Mouse (Mus musculus) heart, adult 18-20 months (tissue): Measurements from ENCODE around the gene Catsperd. TPM values are rescaled to one million over a fixed set of nuclear protein-coding genes. Genes with fewer than 3 reads are reported as not detected.
"Not testable (repeated sequence)": the region's sequence is repeated elsewhere in the genome, so short reads cannot be mapped to it uniquely, and the experiment has no call there.

ENCODE experiments used
- DNase-seq, 2 experiments: peaks; one replicate each; pipeline ENCODE4 v3.0.0; 2021 to 2022; ENCODE audit warnings: mixed read lengths in 1 of 2
- total RNA-seq, 2 experiments: library from RNA; stranded (reverse); gene quantifications; 2 replicates each; pipeline ENCODE4 v1.2.3; 2021

Catsperd gene
- total RNA-seq, 2 experiments from 2014 or later: 0.10 TPM; not detected in 1

DNA sequence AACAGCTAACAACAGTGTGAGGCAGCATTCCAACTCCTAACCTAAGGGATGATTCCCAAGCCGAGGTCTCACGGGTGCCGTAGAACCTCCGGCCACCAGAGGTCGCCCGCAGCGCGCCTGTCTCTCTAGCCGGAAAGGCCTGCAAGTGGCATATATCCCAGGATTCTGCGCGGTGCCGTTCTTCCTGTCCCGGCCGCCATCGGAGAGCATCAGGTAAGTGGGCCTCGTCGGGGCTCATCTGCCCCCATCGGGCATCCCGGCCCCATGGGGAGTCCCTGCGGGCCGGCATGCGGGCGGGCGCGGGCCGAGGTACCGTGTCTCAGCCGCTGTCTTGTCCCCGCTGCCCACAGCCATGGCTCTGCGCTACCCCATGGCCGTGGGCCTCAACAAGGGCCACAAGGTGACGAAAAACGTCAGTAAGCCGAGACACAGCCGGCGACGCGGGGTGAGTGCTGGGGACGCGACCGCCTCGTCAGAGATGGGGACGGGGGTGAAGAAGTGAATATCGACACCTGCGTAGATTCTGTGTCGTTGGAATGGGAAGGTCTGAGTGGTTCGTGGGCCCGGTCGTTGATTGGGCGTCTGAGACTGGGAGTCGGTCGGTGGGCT lies 14.6 kb upstream of the Catsperd start, which contains the start of gene Rpl36:
TSS of gene Rpl36 (plus strand) at position 181 of the 609 bp plus-strand sequence.
- peak; percentile 96 to 98 for DNase-seq

DNA sequence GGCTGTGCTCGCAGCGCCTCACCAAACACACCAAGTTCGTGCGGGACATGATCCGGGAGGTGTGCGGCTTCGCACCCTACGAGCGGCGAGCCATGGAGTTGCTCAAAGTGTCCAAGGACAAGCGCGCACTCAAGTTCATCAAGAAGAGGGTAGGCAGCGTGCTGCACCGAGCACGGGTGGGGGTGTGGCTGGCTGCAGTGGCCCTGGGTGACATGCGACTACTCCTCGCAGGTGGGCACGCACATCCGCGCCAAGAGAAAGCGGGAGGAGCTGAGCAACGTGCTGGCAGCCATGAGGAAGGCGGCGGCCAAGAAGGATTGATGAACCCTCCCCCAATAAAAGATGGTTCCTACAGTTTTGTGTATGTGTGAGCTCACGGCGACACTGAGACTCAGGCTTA lies 14.1 kb upstream of the Catsperd start:
- peak in 1 of 2 experiments; percentile 30 for DNase-seq

DNA sequence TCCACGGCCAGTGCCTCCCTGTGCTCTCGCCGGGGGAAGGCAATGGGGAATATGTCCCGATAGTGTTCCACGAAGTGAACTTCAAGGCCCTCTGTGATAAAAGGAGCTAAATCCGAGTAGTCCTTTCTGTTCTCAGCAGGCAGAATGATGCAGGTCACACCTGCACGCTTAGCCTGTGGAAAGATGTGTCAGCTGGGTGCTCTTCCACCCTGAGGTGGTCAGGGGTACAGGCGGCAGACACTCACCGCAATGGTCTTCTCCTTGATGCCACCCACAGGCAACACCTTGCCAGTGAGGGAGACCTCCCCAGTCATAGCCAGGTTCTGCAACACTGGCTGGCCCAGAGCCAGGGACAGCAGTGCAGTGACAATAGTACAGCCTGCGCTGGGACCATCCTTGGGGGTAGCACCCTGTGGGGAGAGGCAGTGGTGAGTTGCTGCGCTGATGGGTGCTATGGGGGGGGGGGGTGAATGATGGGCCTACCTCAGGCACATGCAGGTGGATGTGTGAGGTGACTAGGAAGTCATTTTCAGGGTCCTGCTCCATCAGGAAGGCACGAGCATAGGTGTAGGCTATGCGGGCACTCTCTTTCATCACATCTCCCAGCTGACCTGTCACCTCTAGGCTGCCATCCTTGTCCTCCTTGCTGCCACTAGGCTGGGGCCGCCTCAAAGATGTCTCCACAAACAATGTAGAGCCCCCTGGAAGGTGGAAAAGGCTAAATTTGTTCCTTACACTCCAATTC lies 13.4 kb upstream of the Catsperd start:
- no peak for DNase-seq

DNA sequence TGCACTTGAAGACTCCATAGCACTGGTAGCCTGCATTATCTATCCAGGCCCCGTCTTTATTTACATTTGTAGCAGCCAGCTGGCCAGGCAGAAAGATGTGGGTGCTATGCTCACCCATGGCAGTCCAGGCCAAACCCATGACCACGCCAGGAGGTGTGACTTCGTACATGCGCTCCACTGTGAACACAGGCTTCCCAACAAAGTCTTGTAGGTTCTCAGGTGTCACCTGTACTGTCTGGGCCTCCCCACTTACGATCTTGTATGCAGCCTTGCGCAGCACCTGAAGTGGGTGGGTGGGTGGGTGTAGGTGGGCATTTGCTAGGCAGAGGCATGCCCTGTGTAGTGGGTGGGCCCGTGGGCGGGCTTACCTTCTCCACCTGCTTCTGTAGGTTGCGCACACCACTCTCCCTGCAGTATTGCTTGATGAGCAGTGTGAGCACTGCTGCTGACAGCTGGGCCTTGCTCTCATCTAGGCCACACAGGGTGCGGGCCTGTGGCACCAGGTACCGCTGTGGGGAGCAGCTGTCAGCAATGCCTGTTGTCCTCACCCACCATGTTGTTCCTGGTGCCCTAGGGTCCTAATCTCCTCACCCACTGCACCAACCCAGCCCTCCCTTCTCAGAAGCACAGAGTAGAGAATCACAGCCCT lies 12.7 kb upstream of the Catsperd start:
- no peak for DNase-seq

- no peak for DNase-seq
Measured at GRCm38 (mm10) chr17:56615792-56616191, 12.2 kb upstream of the Catsperd start.

GRCm38 (mm10) chr17:56616725-56617124 lies 11.2 kb upstream of the Catsperd start:
- DNase-seq: no peak

- DNase-seq: no peak
Measured at GRCm38 (mm10) chr17:56617628-56618027, 10.3 kb upstream of the Catsperd start.

GRCm38 (mm10) chr17:56625495-56625894 lies 2.4 kb upstream of the Catsperd start:
- no peak for DNase-seq

GRCm38 (mm10) chr17:56626260-56626659 lies 1.7 kb upstream of the Catsperd start:
- no peak for DNase-seq

- DNase-seq: peak; percentile 96 to 97
Measured at GRCm38 (mm10) chr17:56626754-56627470, 1.0 kb upstream of the Catsperd start, which contains the start of gene Lonp1. Gene Lonp1 (minus strand): TSS chr17:56626887.

DNA sequence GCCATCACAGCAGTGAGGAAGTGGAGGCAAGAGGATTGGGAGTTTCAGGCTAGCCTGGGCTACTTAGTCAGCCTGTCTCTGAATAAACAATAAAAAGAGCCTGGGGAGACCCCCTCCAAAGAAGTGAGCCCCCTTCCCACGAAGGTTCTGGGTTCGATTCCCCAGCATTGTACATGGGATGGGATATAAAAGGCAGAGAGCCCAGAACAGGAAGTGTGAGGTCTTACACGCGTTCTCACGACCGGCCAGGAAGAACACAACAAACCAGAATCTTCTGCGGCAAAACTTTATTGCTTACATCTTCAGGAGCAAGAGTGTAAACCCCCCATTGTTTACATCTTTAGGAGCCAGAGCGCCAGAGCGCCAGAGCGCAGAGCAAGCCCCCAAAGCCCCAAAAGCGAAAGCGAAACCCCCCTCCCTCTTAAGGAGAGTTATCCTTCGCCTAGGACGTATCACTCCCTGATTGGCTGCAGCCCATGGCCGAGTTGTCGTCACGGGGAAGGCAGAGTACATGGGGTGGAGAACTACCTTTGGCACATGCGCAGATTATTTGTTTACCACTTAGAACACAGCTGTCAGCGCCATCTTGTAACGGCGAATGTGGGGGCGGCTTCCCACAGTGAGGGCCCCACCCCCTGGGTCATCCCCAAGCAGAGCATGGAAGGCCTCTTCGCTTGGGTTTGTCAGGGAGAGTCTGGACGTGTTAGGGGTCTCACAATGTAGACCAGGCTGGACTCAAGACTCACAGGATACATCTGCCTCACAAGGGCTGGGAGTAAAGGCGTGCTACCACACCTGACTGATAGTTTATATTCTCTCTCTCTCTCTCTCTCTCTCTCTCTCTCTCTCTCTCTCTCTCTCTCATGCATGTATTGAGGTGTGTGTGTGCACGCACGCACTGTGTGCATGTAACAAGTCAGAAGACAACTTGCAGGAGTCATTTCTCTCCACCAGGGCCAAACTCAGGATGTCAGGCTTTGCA lies 2.1 kb downstream of the Catsperd start:
- DNase-seq: not testable (repeated sequence)

DNA sequence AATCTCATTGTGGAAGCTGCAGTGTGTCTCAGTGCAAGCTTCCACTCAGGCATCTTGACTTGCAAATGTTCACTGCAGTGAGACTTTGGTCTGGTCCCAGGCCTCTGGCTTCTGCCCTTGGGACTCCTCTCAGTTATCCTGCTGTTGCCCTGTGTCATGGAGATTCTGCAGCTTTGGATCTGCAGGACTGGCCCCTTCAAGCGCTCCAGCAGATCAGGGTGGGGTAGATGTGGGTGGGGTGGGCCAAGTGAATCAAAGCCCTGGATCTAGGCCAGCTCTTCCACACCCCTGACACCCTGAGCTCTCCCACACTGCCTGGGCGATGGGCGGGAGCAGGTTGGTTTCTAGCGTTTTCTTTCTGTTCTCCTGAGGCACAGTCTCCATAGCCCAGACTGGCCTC lies 3.9 kb downstream of the Catsperd start:
- DNase-seq: no peak

GRCm38 (mm10) chr17:56634023-56634422 lies 6.1 kb downstream of the Catsperd start:
- DNase-seq: no peak

- DNase-seq: no peak
Measured at GRCm38 (mm10) chr17:56643237-56643636, 15.3 kb downstream of the Catsperd start.

- DNase-seq: no peak
Measured at GRCm38 (mm10) chr17:56647546-56647945, 19.6 kb downstream of the Catsperd start.

DNA sequence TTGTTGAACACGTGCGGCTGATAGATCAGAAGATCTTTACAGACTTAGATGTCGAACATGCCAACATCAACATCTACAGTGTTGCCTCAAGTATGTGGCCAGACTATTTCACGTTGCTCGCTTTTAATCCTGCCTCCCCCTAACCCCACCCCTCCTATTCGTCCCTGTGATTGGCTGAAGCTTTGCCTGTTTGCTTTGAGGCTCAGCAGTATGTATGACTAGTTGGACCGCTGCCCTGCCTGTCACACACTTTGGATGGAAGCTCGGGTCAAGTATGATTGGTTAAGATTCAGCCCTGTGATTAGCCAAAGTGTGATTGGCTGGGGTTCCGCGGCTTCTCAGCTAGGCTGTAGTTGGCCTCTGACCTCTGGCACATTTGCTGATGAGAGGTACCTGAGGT lies 23.9 kb downstream of the Catsperd start:
- no peak for DNase-seq

DNA sequence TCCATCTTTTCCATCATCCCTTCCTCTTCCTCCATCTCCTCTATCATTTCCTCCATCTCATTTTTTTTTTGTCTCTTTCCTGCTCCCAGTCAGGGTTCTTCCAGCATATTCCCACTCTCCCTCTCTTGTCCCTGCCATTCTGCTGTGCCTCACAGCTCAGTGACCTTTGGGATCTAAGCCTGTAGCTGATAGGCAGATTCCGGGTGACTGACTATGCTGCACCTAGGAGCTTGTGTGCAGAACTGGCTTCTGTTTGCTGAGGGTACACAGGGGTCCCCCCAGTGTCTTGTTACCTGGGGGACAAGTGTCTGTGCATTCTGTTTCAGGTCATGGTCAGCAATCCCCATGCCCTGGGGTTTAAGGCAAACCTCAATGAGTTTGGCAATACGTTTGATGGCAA lies 26.8 kb downstream of the Catsperd start:
- no peak for DNase-seq

DNA sequence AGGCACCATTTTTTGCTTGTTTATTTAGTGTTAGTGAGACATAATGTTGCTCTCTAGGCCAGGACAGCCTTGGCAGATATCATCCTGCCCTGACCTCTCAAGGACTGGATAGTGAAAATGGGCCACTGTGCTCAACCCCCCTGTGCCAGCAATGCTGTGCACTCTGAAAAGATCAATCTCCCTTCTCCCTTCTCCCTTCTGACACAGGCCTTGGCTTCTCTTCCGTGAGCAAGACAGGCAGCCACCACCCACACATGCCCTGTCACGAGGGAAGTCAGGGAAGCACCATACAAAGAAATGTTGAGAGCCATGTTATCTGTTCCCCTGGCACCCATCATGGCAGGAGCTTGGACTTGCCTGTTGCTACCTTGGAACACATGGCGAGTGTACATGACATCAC lies 27.4 kb downstream of the Catsperd start:
- peak in 1 of 2 experiments; percentile 11 for DNase-seq

GRCm38 (mm10) chr17:56656171-56656570 lies 28.2 kb downstream of the Catsperd start:
- no peak for DNase-seq

DNA sequence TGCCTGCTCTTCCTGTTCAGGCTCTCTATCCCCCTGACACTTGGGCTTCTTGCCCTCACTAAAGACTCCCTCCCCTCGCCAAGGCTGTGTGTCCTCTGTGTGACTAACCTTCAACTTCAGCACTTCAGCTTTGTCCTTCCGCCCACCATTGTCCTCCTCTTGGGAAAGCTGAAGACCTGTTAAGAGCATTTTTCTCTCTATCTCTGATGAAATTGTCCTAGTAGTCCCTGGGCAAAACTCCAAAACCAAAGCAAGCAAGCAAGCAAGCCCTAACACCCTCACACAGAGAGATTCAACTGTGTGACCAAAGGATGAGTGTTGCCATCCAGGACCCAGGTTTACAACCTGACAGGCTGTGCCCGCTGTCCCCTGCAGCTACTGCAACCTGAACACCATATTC lies 35.7 kb downstream of the Catsperd start:
- DNase-seq: no peak

GRCm38 (mm10) chr17:56664333-56664732 lies 36.4 kb downstream of the Catsperd start:
- DNase-seq: no peak
